Mouse (Mus musculus) midbrain, embryonic 15.5 days (tissue): ENCODE measurements at regions not wholly inside any gene's neighbourhood (a gene's known extent, or its start where the extent isn't known, plus 50 kb on each side); places are given as distances from the start of the nearest gene placed in this dataset.

Experiments used
- ATAC-seq: fragments of 200-750 bp; cut with Nextera tagmentation; replicated peaks from 2 replicates; pipeline ENCODE4 v1.8.0; 2017; ENCODE audit warnings: moderate TSS enrichment
- H3K27ac ChIP-seq: fragments of 300-500 bp; sonication (generic); 2 replicates; pipeline ENCODE4 v1.5.1; 2015; ENCODE audit warnings: mild to moderate bottlenecking, inconsistent platforms
- H3K27me3 ChIP-seq: fragments of 300-500 bp; sonication (generic); replicated peaks from 2 replicates; pipeline ENCODE4 v1.6.1; 2015; ENCODE audit warnings: inconsistent platforms
- H3K36me3 ChIP-seq: fragments of 300-500 bp; sonication (generic); replicated peaks from 2 replicates; pipeline ENCODE4 v1.6.1; 2015; ENCODE audit warnings: inconsistent platforms
- H3K4me1 ChIP-seq: fragments of 300-500 bp; sonication (generic); 2 replicates; pipeline ENCODE4 v1.6.1; 2015; ENCODE audit warnings: inconsistent platforms
- H3K4me2 ChIP-seq: fragments of 300-500 bp; sonication (generic); 2 replicates; pipeline ENCODE4 v1.6.1; 2015; ENCODE audit warnings: inconsistent platforms, mild to moderate bottlenecking, moderate library complexity
- H3K4me3 ChIP-seq: fragments of 300-500 bp; sonication (generic); 2 replicates; pipeline ENCODE4 v1.5.1; 2015; ENCODE audit warnings: mild to moderate bottlenecking, inconsistent platforms
- H3K9ac ChIP-seq: fragments of 300-500 bp; sonication (generic); 2 replicates; pipeline ENCODE4 v1.6.1; 2015; ENCODE audit warnings: mild to moderate bottlenecking, inconsistent platforms
- H3K9me3 ChIP-seq: fragments of 300-500 bp; sonication (generic); 2 replicates; pipeline ENCODE4 v1.6.1; 2016; ENCODE audit warnings: inconsistent platforms
- WGBS: fragments of 180-500 bp; shearing (Covaris S2); methylation state at CpG from one replicate; pipeline ENCODE4 v1.1.7; 2015; ENCODE audit warnings: mixed read lengths; 5-methylcytosine and 5-hydroxymethylcytosine counted together

GRCm38 (mm10) chr14:103417110-103418061, 70.8 kb upstream of the Mycbp2 start:
- no peak overlapping the region for H3K27ac ChIP-seq
- no peak overlapping the region for H3K4me2 ChIP-seq
- H3K9ac ChIP-seq = no peak overlapping the region
- H3K4me3 ChIP-seq = no peak overlapping the region
- 53% methylated on average over 12 of the region's 12 CpGs for WGBS
- peak; percentile 83 for ATAC-seq
- H3K36me3 ChIP-seq = no peaks in the 10 kb centered on the region
- H3K9me3 ChIP-seq = no peaks in the 10 kb centered on the region
- H3K27me3 ChIP-seq = no peaks in the 10 kb centered on the region
- H3K4me1 ChIP-seq = peaks cover 5% of the 10 kb centered on the region; the same call in 1 of the 2 replicates

- no peaks in the 10 kb centered on the region for H3K36me3 ChIP-seq
- ATAC-seq = no peak
- H3K27me3 ChIP-seq = no peaks in the 10 kb centered on the region
- no peak overlapping the region for H3K27ac ChIP-seq
- no peaks in the 10 kb centered on the region for H3K4me1 ChIP-seq
- no peak overlapping the region for H3K4me3 ChIP-seq
- no peak overlapping the region for H3K9ac ChIP-seq
- H3K4me2 ChIP-seq = no peak overlapping the region
- WGBS = 67% methylated on average over 2 of the region's 2 CpGs
- H3K9me3 ChIP-seq = no peaks in the 10 kb centered on the region
Measured at GRCm38 (mm10) chr14:103404611-103405010, 58.0 kb upstream of the Mycbp2 start.

GRCm38 (mm10) chr14:103403054-103403453, 56.4 kb upstream of the Mycbp2 start:
- H3K4me3 ChIP-seq = no peak overlapping the region
- H3K27ac ChIP-seq = no peak overlapping the region
- ATAC-seq = no peak
- WGBS = 72% methylated on average over 3 of the region's 3 CpGs
- H3K4me1 ChIP-seq = no peaks in the 10 kb centered on the region
- no peaks in the 10 kb centered on the region for H3K9me3 ChIP-seq
- no peaks in the 10 kb centered on the region for H3K27me3 ChIP-seq
- no peaks in the 10 kb centered on the region for H3K36me3 ChIP-seq
- H3K9ac ChIP-seq = no peak overlapping the region
- H3K4me2 ChIP-seq = no peak overlapping the region

GRCm38 (mm10) chr14:103401983-103402382, 55.4 kb upstream of the Mycbp2 start:
- Histone ChIP-seq H3K9ac (no peak overlapping the region), H3K27ac (no peak overlapping the region), H3K27me3 (no peaks in the 10 kb centered on the region), H3K9me3 (no peaks in the 10 kb centered on the region), H3K4me1 (no peaks in the 10 kb centered on the region), H3K36me3 (no peaks in the 10 kb centered on the region), H3K4me2 (no peak overlapping the region), H3K4me3 (no peak overlapping the region)
- WGBS = 78% methylated on average over 2 of the region's 2 CpGs
- ATAC-seq = no peak

GRCm38 (mm10) chr14:103401280-103401679, 54.7 kb upstream of the Mycbp2 start:
- no peaks in the 10 kb centered on the region for H3K27me3 ChIP-seq
- no peaks in the 10 kb centered on the region for H3K4me1 ChIP-seq
- no peak overlapping the region for H3K4me2 ChIP-seq
- ATAC-seq = no peak
- WGBS = 86% methylated on average over 2 of the region's 2 CpGs
- no peak overlapping the region for H3K4me3 ChIP-seq
- H3K36me3 ChIP-seq = no peaks in the 10 kb centered on the region
- no peaks in the 10 kb centered on the region for H3K9me3 ChIP-seq
- no peak overlapping the region for H3K9ac ChIP-seq
- no peak overlapping the region for H3K27ac ChIP-seq

GRCm38 (mm10) chr14:103398401-103398800, 51.8 kb upstream of the Mycbp2 start:
- H3K9ac ChIP-seq = no peak overlapping the region
- no peaks in the 10 kb centered on the region for H3K36me3 ChIP-seq
- H3K27me3 ChIP-seq = no peaks in the 10 kb centered on the region
- H3K4me2 ChIP-seq = no peak overlapping the region
- H3K4me3 ChIP-seq = no peak overlapping the region
- no peak overlapping the region for H3K27ac ChIP-seq
- no peak for ATAC-seq
- WGBS = 93% methylated on average over 1 of the region's 1 CpGs
- no peaks in the 10 kb centered on the region for H3K4me1 ChIP-seq
- H3K9me3 ChIP-seq = no peaks in the 10 kb centered on the region
